Mouse (Mus musculus): ENCODE data around the gene Troap. TPM values are rescaled to one million over a fixed set of nuclear protein-coding genes. Genes with fewer than 3 reads are reported as not detected.

Gene Troap
- polyA plus RNA-seq (2021; fragmentation: Nextera tagmentation) = 0.11 and 0.14 TPM in 2 replicates
- long read RNA-seq, experiment 1 = 0 reads
- long read RNA-seq, experiment 2 = 0 reads

DNA sequence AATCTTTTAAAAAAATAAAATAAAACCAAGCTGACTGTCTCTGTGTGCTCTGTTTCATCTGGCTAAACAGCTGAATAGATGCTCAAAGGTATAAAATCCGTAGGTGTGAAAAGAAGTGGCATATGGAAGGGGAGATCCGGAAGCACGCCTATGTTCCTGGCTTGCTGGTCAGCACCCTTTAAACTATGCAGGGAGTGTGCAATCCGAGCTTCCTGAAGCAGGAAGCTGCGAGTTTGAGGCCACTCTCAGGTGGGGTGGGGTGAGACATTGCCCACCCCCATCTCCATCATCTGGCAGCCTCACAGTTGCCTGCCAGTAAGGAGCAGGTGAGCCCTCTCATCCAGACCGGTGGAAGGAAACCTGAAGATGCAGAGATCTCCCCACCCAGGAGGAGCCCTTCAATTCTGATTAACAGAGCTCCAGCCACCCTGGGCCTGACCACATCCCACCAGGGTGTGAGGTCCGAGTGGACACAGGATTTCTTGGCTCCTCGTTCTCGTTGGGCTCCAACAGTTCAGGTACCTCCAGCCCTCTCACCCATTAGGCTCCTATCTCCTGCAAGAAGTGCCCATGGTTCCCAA lies at the start of gene Troap:
Gene Troap, plus strand, starts transcription at position 557 of the 581 bp plus-strand sequence.

DNA sequence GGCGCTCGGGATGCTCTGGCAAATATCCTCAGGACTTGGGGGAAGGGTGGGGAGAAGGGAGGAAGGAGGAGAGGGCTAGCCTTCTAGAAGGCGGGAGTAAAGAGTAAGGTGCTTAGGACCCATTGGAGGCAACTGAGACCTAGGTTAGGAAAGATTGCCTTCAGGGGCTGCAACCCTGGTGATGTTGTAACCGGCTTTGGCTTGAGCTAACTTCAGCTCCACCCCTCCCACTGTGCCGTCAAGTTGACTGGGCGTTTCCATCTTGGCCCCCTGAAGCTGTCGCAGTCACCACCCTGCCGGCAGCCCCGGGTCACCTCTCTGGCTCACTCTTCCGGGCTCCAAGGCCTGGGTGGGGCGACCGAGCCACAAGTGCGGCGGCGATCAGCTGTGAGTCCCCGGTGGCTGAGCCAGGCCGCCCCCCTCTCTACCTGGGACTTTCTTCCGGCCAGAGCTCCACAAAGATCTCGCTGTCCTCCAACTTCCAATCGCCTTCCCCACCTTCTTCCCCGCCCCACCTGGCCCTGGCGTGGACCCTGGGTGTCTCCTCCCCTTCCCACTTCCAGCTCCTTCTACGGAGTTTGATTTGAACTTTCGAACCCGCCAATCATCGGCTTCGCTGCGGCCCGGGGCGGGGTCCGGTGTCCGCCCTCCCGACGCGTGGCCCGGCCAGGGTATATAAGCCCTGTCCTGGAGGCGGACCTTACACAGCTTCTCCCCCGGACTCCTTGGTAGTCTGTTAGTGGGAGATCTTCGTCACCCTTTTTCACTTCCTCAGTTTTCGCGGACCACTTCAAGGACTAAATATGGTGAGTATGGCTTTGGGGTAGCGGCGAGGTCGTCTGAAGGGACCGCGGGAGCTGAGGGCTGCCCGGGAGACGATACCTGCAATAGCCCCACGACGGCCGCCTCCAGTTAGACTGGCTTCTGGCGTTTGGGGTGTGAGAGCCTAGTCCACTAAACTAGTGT lies 44.5 kb upstream of the Troap start, which contains the start of gene Tuba1c:
Gene Tuba1c, plus strand, starts transcription at position 273 of the 966 bp plus-strand sequence.

DNA sequence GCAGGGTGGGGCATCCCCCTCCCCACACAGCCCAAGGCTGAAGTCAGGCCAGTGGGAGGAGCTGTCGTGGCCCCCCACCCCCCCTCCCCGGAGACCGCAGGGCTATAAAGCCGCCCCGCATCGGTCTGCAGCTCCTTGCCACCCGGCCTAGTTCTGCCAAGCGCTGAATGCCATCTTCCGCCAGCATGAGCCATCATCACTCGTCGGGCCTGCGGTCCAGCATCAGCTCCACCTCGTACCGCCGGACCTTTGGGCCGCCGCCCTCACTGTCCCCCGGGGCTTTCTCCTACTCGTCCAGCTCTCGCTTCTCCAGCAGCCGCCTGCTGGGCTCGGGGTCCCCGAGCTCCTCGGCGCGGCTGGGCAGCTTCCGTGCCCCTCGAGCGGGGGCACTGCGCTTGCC lies 19.3 kb upstream of the Troap start, which contains the start of gene Prph:
Gene Prph, plus strand, starts transcription at position 135 of the 400 bp plus-strand sequence.

DNA sequence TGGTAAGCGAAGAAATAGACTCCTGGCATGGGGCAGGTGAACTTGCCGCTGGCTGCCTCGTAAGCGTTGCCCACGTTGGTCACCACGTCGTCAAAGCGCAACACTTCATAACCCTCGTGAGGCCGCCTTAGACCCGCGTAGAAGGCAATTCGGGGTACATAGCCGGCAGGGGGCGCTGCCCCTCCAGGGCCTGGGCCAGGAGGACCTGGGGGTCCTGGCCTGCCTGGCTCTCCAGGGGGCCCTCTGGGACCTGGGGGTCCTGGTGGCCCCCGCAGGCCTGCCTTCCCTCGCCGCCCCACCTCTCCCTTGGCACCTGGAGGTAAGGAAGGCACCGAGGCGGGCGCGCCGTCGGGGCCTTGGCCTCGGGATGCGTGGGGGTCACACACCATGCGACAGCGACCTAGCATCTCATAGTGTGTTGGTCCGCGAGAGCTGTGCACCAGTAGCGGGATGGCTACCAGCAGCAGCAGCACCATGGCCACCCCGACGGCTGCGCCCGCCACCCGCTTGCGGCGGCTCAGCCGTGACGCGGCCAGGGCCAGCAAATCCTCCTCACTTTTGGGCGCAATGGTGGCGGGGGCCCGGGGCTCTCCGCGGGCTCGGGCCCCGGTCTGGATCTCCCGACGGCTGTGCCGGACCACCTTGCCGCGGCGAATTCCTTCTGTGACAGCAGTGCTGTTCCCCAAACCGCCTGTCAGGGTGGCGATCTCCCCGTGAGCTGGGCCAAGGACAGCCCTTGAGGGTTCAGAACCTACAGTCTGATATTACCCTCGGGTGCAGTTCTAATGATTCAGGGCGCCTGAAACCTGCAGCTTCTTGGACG lies 13.1 kb downstream of the Troap start, which contains the start of gene C1ql4:
Gene C1ql4, minus strand, starts transcription at position 565 of the 823 bp plus-strand sequence.

DNA sequence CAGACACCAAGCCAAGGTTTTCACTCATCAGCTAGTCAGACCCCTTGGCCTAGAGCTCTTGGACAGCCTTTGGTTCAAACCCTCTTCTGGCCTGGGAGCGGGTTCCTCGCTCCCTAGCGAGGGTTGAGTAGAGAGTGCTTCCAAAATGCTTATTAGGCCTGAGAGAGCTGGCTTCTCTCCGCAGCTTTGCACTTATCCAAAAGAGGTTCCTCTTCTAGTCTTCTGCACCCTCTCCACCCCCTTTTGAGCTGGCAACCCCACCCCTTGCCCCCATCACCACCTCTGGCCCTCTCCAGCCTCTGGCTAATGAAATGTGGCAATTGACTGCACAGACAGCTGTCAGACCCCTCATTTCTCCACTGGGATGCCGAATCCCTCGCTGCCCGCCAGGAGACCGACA lies 18.5 kb downstream of the Troap start, which contains the start of gene Dnajc22:
Gene Dnajc22, plus strand, starts transcription at position 301 of the 400 bp plus-strand sequence.

DNA sequence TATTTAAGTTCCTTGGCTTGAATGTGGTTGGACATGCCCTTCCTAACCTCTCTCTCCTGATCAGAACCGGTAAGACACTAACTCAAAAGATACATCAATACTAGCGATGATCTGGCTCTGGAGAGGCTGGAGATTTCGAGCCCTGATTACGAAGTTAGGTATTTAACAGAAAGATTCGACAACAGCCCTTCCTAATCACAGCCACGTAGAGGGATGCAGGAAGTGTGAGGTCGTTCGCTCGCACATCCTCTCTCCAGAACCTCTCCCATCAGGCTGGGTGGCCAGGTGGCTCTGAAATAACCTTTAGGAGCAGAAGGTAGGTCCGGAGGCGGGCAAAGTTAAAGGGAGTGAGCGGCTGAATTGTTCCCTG lies 51.3 kb downstream of the Troap start, which contains the start of gene Spats2:
Gene Spats2, plus strand, starts transcription at position 206 of the 370 bp plus-strand sequence.

Small RNA genes within 50 kb of the gene (microRNA-seq; reads per million reads assigned to microRNA genes)
- gene Mir6960 = not detected

Other genes starting within 250 kb of the Troap start
- 66.5 and 71.5 TPM in 2 replicates for gene Prkag1, start 243.1 kb upstream of the Troap start, polyA plus RNA-seq (2021; fragmentation: Nextera tagmentation)
- gene Kmt2d, start 203.4 kb upstream of the Troap start, polyA plus RNA-seq (2021; fragmentation: Nextera tagmentation) = 18.0 and 18.2 TPM in 2 replicates
- gene Rhebl1, start 180.0 kb upstream of the Troap start, polyA plus RNA-seq (2021; fragmentation: Nextera tagmentation) = 6.5 and 10.1 TPM in 2 replicates
- 0.08 and 0.19 TPM in 2 replicates for gene Dhh, start 176.0 kb upstream of the Troap start, polyA plus RNA-seq (2021; fragmentation: Nextera tagmentation)
- gene Lmbr1l, start 156.3 kb upstream of the Troap start, polyA plus RNA-seq (2021; fragmentation: Nextera tagmentation) = 0.29 and 1.7 TPM in 2 replicates
- 1,496 and 1,539 TPM in 2 replicates for gene Tuba1b, start 140.0 kb upstream of the Troap start, polyA plus RNA-seq (2021; fragmentation: Nextera tagmentation)
- gene Gm49450, start 121.0 kb upstream of the Troap start, polyA plus RNA-seq (2021; fragmentation: Nextera tagmentation) = 0.53 TPM in 1 of 2 replicates, not detected in the other
- gene Tuba1a, start 120.9 kb upstream of the Troap start, polyA plus RNA-seq (2021; fragmentation: Nextera tagmentation) = 3,348 and 3,759 TPM in 2 replicates
- 2.4 and 6.3 TPM in 2 replicates for gene Tuba1c, start 44.7 kb upstream of the Troap start, polyA plus RNA-seq (2021; fragmentation: Nextera tagmentation)
- gene Prph, start 19.4 kb upstream of the Troap start, polyA plus RNA-seq (2021; fragmentation: Nextera tagmentation) = 2.1 and 3.3 TPM in 2 replicates
- not detected in 2 replicates for gene C1ql4, start 13.2 kb downstream of the Troap start, polyA plus RNA-seq (2021; fragmentation: Nextera tagmentation)
- gene Dnajc22, start 18.6 kb downstream of the Troap start, polyA plus RNA-seq (2021; fragmentation: Nextera tagmentation) = not detected in 2 replicates
- gene Spats2, start 51.3 kb downstream of the Troap start, polyA plus RNA-seq (2021; fragmentation: Nextera tagmentation) = 5.3 and 5.5 TPM in 2 replicates
- gene Kcnh3, start 150.3 kb downstream of the Troap start, polyA plus RNA-seq (2021; fragmentation: Nextera tagmentation) = 7.4 and 7.7 TPM in 2 replicates
- gene Mcrs1, start 177.4 kb downstream of the Troap start, polyA plus RNA-seq (2021; fragmentation: Nextera tagmentation) = 118 and 134 TPM in 2 replicates
- 14.4 and 35.4 TPM in 2 replicates for gene Prpf40b, start 220.5 kb downstream of the Troap start, polyA plus RNA-seq (2021; fragmentation: Nextera tagmentation)
- gene Fam186b, start 221.3 kb downstream of the Troap start, polyA plus RNA-seq (2021; fragmentation: Nextera tagmentation) = 0.20 and 0.51 TPM in 2 replicates

All from layer of hippocampus, adult 6 months (tissue).